Mouse (Mus musculus): ENCODE data around the gene Dysf.

DNA sequence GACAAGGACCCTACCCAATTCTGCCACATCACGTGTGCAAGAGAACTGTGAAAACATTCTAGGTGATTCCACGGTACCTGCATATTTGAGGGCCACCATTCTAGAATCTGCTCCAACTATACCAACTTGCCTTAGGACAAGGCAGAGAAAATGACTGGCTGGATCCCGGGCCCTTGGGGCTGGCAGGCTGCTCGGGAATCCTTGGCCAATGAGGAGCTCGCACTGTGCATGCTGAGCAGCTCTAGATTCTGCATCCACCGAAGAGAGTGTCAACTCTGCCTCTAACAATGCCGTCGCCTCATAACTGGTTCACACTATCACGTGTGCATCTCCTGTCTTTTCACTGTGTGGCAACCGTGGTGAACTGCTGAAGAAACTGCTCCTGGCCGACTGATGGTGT is 128.0 kb downstream of the Dysf start:
- no peak for TF ChIP-seq POLR2A (IDR thresholded peaks at IDR 0.05; ENCODE audit: low read depth, low read length)
- TF ChIP-seq CTCF (IDR thresholded peaks at IDR 0.05; ENCODE audit: extremely low read depth, insufficient read depth, insufficient read length, insufficient replicate concordance), result no peak
